Mouse (Mus musculus): ENCODE data around the gene Ccdc180.

Ccdc180 gene

GRCm38 (mm10) chr4:45890066-45890761, at the start of gene Ccdc180:
Gene Ccdc180, plus strand, starts transcription at chr4:45890303.
- peak; percentile 48 for DNase-seq (ENCODE audit: low spot score)

- peak; percentile 19 for DNase-seq (ENCODE audit: low spot score)
These were observed 45.7 kb upstream of the Ccdc180 start for GRCm38 (mm10) chr4:45844355-45844754.

DNA sequence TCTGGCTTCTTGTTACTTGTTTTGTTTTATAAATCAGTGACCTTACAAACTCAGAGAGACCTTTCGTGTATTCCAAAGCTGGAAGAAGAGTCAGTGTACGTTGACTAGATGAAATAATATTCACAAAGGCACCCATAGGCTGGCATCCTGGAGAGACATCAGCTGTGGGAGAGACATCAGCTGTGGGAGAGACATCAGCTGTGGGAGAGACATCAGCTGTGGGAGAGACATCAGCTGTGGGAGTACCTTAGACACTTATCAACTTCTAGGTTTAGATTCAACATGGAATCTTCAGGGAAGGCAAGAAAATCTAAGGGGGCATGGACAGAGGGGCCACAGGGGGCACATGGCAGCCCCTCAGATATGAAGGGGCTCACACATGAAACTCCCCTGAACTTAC, 43.8 kb upstream of the Ccdc180 start:
- DNase-seq (ENCODE audit: low spot score): no peak

- no peak for DNase-seq (ENCODE audit: low spot score)
These were observed 41.8 kb upstream of the Ccdc180 start, which contains the start of gene Stra6l for GRCm38 (mm10) chr4:45848109-45848824. Gene Stra6l, plus strand, starts transcription at chr4:45848664.

DNA sequence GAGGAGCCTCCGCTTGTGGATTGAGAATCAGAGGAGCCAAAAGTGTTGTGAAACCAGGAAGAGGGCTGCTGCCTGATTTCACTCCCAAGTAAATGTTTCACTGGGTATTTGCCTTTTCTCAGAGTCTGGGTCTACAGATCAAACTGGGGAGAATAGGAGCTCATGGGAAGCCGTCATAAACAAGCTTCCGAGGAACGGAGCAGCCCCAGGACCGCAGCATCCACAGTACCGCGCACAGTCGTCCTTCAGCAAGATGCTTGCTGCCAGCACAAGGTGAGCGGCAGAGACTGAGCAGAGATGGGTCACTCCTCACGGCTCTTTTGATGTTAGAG, 41.3 kb upstream of the Ccdc180 start:
- no peak for DNase-seq (ENCODE audit: low spot score)

- no peak for DNase-seq (ENCODE audit: low spot score)
These were observed 40.7 kb upstream of the Ccdc180 start for GRCm38 (mm10) chr4:45849419-45849818.

DNA sequence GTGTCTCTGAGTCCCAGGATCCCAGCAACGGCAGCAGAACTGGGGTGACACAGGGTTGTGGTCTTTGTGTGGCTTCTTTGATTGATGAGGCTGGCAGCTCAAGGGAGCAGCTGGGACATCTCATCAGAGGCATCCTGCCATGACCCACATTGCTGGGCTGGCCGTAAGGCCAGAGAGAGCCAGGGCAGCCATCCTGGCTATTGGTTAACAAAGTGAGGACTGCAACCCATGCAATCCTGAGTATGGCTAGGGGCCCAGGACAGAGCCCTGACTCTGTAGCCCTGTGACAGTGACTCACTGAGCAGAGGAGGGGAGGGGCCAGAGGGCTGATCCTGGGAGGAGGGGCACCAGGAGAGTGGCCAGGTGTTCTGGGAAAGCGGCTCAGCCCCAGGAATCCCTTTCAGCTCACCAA, 38.5 kb upstream of the Ccdc180 start:
- no peak for DNase-seq (ENCODE audit: low spot score)

- no peak for DNase-seq (ENCODE audit: low spot score)
These were observed 36.4 kb upstream of the Ccdc180 start for GRCm38 (mm10) chr4:45853496-45854246.

DNA sequence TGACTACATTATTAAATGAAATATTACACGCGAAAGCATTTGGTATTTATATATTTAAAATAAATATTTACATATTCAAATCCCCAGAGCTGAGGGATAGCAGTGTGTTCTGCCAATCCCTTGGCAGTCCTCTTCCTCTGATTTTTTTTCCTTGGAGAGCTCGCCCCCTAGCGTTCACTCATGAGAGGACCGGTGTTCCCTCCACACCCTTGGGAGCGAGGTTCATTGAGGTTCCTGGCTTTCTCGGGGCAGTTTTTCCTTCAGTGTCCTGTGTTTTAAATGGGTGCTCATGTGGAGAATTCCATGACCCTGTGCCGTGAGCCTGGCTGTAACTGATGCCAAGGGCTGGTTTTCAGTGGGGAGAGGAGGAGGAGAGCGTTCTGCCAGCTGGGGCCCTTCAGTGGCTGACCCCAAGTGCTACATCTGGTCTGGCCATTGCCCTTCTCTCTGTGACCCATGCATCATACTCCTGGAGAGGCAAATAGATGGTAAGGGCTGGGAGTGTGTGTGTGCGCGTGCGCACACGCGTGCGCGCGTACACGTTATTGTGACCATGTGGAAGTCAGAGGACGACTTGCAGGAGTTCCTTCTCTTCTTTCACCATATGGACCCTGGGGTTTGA, 34.2 kb upstream of the Ccdc180 start:
- peak; percentile 5 for DNase-seq (ENCODE audit: low spot score)

- no peak for DNase-seq (ENCODE audit: low spot score)
These were observed 28.9 kb upstream of the Ccdc180 start for GRCm38 (mm10) chr4:45861160-45861559.

DNA sequence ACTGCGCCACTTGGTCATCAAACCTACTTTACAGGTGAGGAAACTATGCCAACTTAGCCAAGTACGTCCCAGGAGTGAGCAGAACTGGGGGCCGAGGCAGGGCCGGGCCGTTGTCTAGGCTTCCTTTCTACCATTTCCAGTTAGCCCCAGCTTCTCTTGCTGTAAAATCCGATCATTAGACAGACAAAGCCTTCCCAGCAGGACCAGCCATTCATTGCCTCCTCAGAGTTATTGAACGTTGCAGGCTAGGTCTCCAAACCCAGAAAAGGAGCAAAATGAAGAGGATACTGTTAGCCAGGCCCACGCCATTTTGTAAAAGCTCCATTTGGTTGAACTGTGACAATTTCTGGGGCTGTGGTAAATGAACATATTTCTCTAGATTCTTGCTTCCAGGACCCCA, 22.7 kb upstream of the Ccdc180 start:
- no peak for DNase-seq (ENCODE audit: low spot score)

DNA sequence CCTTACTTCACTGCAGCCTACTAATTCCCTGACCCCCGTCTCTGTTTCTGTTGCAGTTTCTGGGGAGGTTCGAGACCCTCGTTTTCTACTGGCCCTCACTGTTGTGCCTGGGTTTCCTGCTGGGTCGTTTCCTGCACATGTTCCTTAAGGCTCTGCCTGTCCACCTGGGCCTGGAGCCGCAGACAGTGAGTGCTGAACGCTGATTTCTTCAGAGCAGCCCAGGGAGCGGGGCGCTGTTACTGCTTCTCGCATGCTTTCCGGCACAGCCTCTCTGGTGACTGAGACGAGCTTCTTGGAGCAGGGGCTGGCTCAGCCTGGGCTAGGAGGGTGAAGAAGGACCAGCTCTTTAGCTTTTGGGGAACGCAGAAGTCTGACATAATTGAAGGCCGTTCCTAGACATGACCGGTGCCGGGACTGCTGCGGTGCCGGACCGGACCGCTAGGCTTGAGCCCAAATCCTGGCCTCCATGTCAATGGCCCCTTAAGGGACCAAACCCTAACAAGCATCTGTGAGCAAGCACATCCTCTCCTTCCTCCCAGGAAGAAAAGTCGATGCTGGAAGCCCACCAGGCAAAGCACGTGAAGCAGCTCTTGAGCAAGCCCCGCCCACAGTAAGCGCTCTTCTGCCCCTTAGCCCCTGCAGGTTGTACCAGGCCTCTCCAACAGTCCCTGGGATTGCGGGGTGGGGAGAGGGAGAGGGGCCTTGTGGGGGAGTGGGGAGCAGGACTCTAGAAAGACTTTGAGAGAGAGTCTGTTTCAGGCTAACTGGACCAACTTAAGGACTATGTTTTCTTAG, 20.9 kb upstream of the Ccdc180 start:
- DNase-seq (ENCODE audit: low spot score): no peak

DNA sequence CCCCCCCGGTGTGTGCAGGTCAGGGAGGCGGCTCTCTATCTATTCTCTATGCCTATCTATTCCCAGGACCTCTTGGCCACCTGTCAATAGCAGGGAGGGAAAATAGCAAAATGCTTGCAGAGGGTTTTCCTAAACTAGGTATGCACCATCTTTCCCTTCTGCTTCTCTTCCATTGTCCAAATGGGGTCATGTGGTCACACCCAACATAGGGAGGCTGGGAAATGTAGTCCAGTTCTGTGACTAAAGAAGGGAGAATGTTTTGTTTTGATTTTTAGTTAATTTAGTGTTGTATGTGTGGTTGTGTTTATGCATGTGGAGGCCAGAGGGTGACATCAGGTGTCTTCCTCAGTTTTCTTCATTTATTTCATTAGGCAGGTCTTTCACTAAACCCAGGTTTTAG, 18.0 kb upstream of the Ccdc180 start:
- DNase-seq (ENCODE audit: low spot score): no peak

GRCm38 (mm10) chr4:45878929-45879328, 11.2 kb upstream of the Ccdc180 start:
- no peak for DNase-seq (ENCODE audit: low spot score)

DNA sequence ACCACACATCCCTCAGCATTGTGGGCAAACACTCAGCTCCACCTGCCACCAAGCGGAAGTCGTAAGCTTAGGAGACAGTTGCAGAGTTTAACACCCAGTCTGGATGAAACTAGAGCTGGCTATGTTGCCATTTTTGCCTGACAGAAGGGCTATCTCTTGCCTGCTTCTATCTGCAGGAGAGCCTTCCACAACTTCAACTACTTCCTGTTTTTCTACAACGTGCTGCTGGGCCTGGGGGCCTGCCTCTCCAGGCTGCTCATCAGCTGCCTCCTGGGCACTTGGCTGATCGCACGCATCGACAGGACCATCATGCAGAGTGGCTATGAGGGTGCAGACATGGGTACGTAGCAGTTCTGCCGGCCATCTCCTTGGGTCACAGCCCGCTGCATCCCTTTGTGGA, 7.6 kb upstream of the Ccdc180 start:
- DNase-seq (ENCODE audit: low spot score): no peak

DNA sequence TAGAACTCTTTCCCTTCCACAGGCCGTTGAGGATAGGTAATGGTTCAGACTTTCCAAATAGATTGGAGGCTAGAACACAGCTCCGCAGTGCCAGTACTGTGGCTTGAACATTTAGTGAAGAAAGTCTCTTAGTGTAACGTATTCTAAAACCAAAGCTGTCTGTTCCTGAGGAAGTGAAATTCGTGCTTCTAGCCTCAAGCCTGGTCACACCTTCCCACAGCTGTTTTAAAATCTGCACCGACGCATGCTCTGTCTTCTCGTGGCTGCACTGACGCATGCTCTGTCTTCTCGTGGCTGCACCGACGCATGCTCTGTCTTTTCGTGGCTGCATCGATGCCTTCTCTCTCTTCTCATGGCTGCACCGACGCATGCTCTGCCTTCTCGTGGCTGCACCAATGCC, 6.9 kb upstream of the Ccdc180 start:
- DNase-seq (ENCODE audit: low spot score): peak; percentile 21

- DNase-seq (ENCODE audit: low spot score): no peak
These were observed 616 bp upstream of the Ccdc180 start for GRCm38 (mm10) chr4:45889487-45889886.

DNA sequence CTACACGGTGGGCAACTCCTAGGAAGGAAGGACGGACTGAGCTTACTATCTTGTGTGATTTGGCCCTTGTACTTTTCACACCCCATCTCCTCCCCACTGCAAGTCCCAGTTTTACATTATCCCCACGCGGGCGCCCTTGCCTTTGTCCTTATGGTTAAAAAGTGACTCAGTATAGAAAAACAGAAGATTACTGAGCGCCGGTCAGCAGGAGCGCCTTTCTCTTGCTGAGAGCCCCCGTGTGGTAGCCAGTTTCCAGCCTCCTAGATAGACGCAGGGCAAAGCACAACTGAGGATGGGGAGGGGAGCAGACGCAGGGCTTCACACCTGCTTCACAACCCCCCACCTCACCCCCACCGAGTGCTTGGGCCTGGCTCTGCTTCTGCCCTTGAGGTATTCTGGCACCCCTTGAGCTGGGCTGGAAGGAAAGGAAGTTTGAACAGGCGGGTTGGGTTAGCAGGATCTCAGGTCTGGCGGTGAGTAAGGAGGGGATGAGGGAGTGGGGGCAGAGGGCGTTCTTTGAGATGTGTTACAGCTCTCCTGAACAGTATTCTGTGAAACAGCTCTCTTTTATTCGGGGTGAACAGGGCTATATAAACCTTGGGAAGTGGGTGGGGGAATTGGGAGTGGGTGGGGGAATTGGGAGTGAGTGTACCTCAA, 6.5 kb downstream of the Ccdc180 start:
- no peak for DNase-seq (ENCODE audit: low spot score)

DNA sequence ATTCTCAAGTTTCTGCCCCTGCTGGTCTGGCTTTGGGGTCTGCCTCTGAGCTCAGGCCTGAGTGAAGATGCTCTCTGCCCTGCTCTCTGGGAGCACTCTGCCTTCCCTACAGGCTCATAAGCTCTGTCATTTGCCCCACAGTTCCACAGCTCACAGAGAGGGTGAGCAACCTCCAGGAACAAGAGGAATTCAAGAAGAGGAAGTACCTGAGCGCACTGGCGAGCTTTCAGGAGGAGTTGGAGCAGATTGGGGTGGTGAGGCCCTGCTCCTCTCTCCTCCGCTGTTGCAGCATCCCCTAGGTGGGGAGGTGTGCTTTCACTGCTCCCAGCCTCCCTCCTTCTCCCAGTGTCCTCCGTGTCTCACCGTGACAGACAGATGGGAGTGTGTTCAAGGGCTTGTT, 8.3 kb downstream of the Ccdc180 start:
- DNase-seq (ENCODE audit: low spot score): no peak

DNA sequence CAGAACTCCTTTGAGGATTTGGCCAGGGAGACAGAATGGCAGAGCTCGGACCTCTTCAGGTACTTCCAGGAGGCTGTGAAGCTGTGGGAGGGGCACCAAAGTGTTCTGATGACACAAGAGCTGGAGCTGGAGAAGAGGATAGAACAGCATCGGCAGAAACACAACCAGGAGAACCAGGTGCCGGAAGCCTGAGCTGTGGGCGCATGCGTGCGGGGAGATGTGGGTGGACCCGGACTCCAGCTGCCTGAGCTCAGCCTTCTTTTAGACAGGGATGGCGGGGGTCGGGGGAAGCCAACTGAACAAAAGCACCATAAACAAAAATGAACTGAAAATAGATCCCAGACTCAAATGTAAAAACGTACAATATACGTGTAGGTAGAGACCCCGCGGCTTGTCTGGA, 19.2 kb downstream of the Ccdc180 start:
- DNase-seq (ENCODE audit: low spot score): no peak

DNA sequence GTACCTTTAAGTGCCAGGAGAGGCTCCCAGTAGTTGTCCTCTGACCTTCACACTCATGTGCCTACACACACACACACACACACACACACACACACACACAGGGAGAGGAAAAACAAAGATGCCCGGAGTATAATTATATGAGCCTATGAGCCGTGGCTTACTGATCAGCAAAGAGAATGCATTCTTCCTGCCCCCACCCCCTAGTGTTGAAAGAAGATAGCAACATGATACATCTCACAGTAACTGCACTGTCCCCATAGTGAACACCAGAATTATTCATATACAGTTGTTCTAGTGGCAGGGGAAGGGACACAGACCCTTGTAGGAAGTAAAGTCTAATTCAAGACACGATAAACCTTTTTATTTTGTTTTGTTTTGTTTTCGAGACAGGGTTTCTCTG, 19.8 kb downstream of the Ccdc180 start:
- no peak for DNase-seq (ENCODE audit: low spot score)

Data from spleen, adult 12 weeks (tissue).